Mouse (Mus musculus) right cerebral cortex, postnatal 36 days (tissue): ENCODE measurements at regions not wholly inside any gene's neighbourhood (a gene's known extent, or its start where the extent isn't known, plus 50 kb on each side); places are given as distances from the start of the nearest gene placed in this dataset.

ENCODE experiments used
- DNase-seq, 2 experiments: peaks; one replicate each; pipeline ENCODE4 v3.0.0; 2022; ENCODE audit warnings: low spot score in 2 of 2, mixed read lengths in 1 of 2

DNA sequence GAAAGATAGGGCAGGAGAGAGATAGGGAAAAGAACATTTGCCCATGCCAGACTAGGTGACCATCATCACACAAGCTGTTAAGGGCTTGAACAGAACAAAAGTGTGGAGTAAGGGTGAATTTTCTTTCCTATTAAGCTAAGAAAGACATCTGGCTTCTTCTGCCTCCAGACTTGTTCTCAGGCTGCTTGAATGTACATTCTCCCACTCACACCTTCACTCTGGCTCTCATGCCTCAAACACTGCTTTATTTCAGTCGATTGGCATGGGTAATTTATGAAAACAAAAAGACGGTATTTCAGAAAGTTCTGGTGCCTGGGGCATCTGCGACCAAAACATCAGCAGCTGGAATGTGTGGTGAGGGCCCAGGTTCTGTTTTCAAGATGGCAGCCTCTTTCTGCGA, 79.1 kb downstream of the Ifi44 start:
- peak in 1 of 2 experiments; percentile 2 for DNase-seq

GRCm38 (mm10) chr3:151653298-151653697, 96.5 kb downstream of the Ifi44 start:
- DNase-seq, result no peak

- peak; percentile 5 to 41 for DNase-seq
These were observed 98.2 kb downstream of the Ifi44 start for GRCm38 (mm10) chr3:151651524-151651923.

- DNase-seq, result no peak
These were observed 102.1 kb downstream of the Ifi44 start for GRCm38 (mm10) chr3:151647637-151648036.

- DNase-seq, result no peak
These were observed 110.2 kb downstream of the Ifi44 start for GRCm38 (mm10) chr3:151639431-151640111.

DNA sequence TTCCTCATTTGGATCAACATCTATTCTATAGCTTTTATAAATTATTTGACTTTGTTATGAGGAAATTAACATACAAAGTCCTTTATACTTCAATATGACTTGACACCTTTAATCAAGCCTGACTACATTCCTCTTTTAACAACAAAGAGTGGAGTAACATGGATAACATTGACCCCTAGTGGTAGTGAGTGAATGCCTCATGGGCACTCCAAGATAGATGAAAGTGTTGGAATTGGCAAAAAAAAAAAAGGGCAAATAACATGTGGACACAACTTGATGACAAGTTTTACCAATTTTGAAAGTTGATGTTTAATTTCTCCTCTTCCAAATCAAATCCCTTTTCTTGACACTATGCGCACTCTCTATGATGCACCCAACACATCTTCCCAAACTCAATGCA, 111.4 kb downstream of the Ifi44 start:
- DNase-seq, result no peak

DNA sequence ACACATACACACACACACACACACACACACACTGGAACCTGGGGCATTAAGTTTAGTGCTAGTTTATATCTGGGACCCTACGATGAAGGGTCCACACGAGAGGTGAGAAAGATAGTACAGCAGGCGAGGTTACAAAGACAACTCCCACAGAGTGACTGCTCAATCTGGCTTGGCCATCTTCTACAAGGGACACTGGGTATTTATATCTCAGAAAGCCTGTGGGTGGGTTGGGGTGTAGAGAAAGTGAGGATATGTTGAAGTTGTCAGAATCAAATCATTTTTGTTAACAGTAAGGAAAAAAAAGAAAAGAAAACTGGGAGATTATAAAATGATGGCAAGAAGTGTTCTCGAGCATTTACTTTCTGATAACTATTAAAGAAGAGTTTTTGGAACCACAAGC, 138.8 kb downstream of the Ifi44 start:
- DNase-seq, result peak in 1 of 2 experiments; percentile 6

DNA sequence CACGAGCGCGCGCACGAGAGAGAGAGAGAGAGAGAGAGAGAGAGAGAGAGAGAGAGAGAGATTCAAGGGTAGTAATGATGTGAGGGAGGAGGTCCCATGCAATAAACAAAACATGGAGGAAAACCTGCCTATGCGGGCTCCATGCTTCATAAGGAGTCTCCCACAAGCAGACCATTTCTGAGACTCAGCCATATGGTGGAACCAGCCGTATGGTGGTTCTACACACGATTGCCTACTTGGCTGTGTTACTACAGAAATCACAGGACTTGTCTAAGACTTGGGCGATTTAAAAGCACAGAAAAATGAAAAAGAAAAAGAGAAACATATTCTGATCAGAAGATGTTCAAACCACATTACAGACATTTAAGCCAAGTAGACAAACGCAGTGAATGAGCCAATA, 142.1 kb downstream of the Ifi44 start:
- no peak for DNase-seq

DNA sequence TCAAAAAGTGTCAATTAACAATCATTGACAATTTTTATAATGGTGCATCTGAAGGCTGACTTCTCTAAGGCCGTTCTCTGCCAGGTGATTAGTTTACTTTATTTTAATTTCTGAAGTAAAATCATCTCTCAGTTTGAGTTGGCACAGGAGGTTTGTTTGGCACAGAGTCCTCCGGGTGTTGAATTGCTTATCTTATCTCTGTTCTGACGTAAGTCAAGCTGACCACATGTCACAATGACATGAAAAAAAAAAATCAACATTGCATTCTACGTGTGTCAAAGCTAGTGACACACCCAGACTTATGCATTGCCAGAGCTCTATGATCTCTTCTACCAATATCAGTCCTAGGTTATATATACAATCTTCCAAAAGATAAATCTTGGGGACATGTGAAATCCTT, 146.4 kb downstream of the Ifi44 start:
- no peak for DNase-seq
